Comparison of ENCODE assay signal across 7 mouse cellular contexts in the genomic region with DNA sequence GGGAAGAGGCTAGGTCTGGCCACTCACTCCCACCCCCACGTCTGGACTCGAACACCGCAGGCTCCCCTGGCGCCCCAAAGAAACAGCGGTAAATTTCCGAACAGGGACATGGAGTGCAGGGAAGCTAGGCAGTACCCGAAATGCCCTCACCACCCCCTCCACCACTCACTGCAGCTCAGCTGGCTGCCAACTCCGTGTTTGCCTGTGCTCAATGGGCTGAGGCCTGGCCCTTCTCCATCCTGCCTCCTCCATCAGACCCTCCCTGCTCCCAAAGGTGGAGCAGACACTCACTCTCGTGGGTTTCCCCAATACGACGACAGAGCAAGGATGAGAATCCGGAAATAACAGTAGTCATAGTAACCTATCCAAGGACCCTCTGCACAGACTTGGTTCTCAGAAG. TPM values are rescaled to one million over a fixed set of nuclear protein-coding genes. Genes with fewer than 3 reads are reported as not detected.
DNase-seq lines count a peak whose midpoint lies in the region; ATAC-seq and TF ChIP-seq lines count a peak whose summit lies in the region.

No protein-coding gene starts in this region.

- WGBS in heart, embryonic 14.5 days, result 30% methylated on average over 12 of the region's 12 CpGs

- in situ Hi-C loops in ES-E14 (cut with MboI; ENCODE audit: low sequenced_read_pairs in 2 of 2, unreplicated experiment in 2 of 2), result no loop called here

- H3K36me3 ChIP-seq in ES-E14 (ENCODE audit: control insufficient read depth, insufficient read depth, low read length, poor library complexity, severe bottlenecking), result peaks cover 1% of the 10 kb centered on the region; the same call in 1 of the 2 replicates
- H3K36me3 ChIP-seq in heart, embryonic 14.5 days (ENCODE audit: control insufficient read depth, insufficient read depth, low read length), result no peaks in the 10 kb centered on the region

- H3K4me2 ChIP-seq in heart, embryonic 14.5 days (ENCODE audit: low read length), result peak overlapping the region; percentile 71

- H3K4me1 ChIP-seq in ES-E14 (ENCODE audit: control insufficient read depth in 2 of 2, insufficient read depth in 2 of 2, low read length in 2 of 2, poor library complexity in 1 of 2), result peaks cover 2 to 46% of the 10 kb centered on the region in 2 experiments; a peak in 2 of 4 replicates
- H3K4me1 ChIP-seq in brown adipose tissue, adult 24 weeks (ENCODE audit: control insufficient read depth, insufficient read depth, insufficient read length, low read length), result peaks cover 43% of the 10 kb centered on the region
- H3K4me1 ChIP-seq in heart, embryonic 14.5 days (ENCODE audit: control insufficient read depth in 2 of 2, insufficient read depth in 2 of 2, low read length in 2 of 2), result peaks cover 50 to 60% of the 10 kb centered on the region in 2 experiments

- H3K27ac ChIP-seq in ES-E14 (ENCODE audit: insufficient read depth, low read depth, low read length, poor library complexity, severe bottlenecking), result no peak overlapping the region
- H3K27ac ChIP-seq in brown adipose tissue, adult 24 weeks (replicated peaks; ENCODE audit: low read depth, low read length), result no peak overlapping the region
- H3K27ac ChIP-seq in heart, embryonic 14.5 days (replicated peaks in 1 of 2; ENCODE audit: control insufficient read depth in 1 of 2, insufficient read depth in 1 of 2, low read depth in 2 of 2, low read length in 2 of 2), result peak overlapping the region in 1 of 2 experiments; percentile 93; a peak in 3 of 4 replicates

- H3K9me3 ChIP-seq in ES-E14 (ENCODE audit: control insufficient read depth, insufficient read depth, low read depth, low read length), result no peaks in the 10 kb centered on the region
- H3K9me3 ChIP-seq in heart, embryonic 14.5 days (ENCODE audit: control insufficient read depth, low read length), result no peaks in the 10 kb centered on the region

- H3K27me3 ChIP-seq in heart, embryonic 14.5 days (ENCODE audit: control insufficient read depth, insufficient read depth, low read length), result no peaks in the 10 kb centered on the region

- peak overlapping the region; percentile 86 to 88; a peak in 3 of 4 replicates for H3K4me3 ChIP-seq in ES-E14 (ENCODE audit: insufficient read depth in 1 of 2, low read depth in 1 of 2, low read length in 2 of 2, poor library complexity in 1 of 2, severe bottlenecking in 1 of 2)
- H3K4me3 ChIP-seq in brown adipose tissue, adult 24 weeks (ENCODE audit: insufficient read depth, low read depth, low read length), result peak overlapping the region; percentile 93
- H3K4me3 ChIP-seq in heart, embryonic 14.5 days (ENCODE audit: control insufficient read depth in 1 of 2, insufficient read depth in 1 of 2, low read depth in 1 of 2, low read length in 2 of 2), result peak overlapping the region; percentile 86 to 92; a peak in 3 of 4 replicates

- no peak for ATAC-seq in heart, embryonic 14.5 days (ENCODE audit: insufficient number of reproducible peaks, insufficient read depth, low FRiP score, low read depth)

- no peak for DNase-seq in ES-E14 (ENCODE audit: low read depth, low spot score)
- peak; percentile 67 for DNase-seq in kidney, postnatal 36 days
- peak; percentile 74 to 77 for DNase-seq in lung, adult 18-20 months
- peak; percentile 63 for DNase-seq in right cerebral cortex, postnatal 14 days
- no peak for DNase-seq in thymus, postnatal 10 days (ENCODE audit: low spot score in 2 of 2)

- H3K9ac ChIP-seq in ES-E14 (ENCODE audit: insufficient read depth, low read depth, low read length, poor library complexity, severe bottlenecking), result 0 out of 2 replicates have a peak overlapping the region, but pooled peaks have one; percentile 71
- peak overlapping the region; percentile 90 for H3K9ac ChIP-seq in heart, embryonic 14.5 days (ENCODE audit: low read length)

TF ChIP-seq in ES-E14, 5 proteins besides CTCF, POLR2A, EP300 and RAD21:
- no peak for TF ChIP-seq ZC3H11A (IDR thresholded peaks at IDR 0.05; ENCODE audit: borderline replicate concordance, low read depth, low read length)
- TF ChIP-seq ZNF384 (IDR thresholded peaks at IDR 0.05; ENCODE audit: low read depth, low read length), result no peak
- no peak for TF ChIP-seq MAFK (IDR thresholded peaks at IDR 0.05; ENCODE audit: insufficient read depth, low read depth, low read length)
- no peak for TF ChIP-seq CHD2 (IDR thresholded peaks at IDR 0.05; ENCODE audit: low read depth, low read length)
- no peak for TF ChIP-seq HCFC1 (IDR thresholded peaks at IDR 0.05; ENCODE audit: borderline replicate concordance, insufficient read depth, low read length)

RNA-seq across cellular contexts. Expression of gene Ncor2, which starts 2.2 kb away (rescaled TPM):
- total RNA-seq in ES-E14 (2012; rRNA removed), result 19.8 and 19.9 TPM in 2 replicates
- polyA plus RNA-seq in brown adipose tissue, adult 24 weeks (2012; ENCODE audit: insufficient read depth, insufficient read length, missing spikeins), result 19.5 and 26.5 TPM in 2 replicates
- 16.2 and 17.6 TPM in 2 replicates for polyA plus RNA-seq in heart, embryonic 14.5 days (2014; fragmentation: Nextera tagmentation; extraction: Ambion mirVana)

Comparison
In these comparisons a context has a peak if more than half of its experiments do, and no peak if none do; other contexts are left out.
1. DNase-seq: peak in kidney, postnatal 36 days (2 of 2), lung, adult 18-20 months (2 of 2) and right cerebral cortex, postnatal 14 days (single experiment); none in ES-E14 (single experiment) and thymus, postnatal 10 days (0 of 2).
2. Peak in every context shown above with its lines, with median percentiles within 50 percentile points of each other: H3K4me3 ChIP-seq.